Mouse (Mus musculus) C2C12 (cell line): ENCODE measurements around the gene Ttc39d. TPM values are rescaled to one million over a fixed set of nuclear protein-coding genes. Genes with fewer than 3 reads are reported as not detected.

Source experiments
- H3K27me3 ChIP-seq: one replicate; pipeline ENCODE4 v1.6.1; 2011; ENCODE audit not compliant: control insufficient read depth, insufficient read depth, insufficient read length
- H3K36me3 ChIP-seq: one replicate; pipeline ENCODE4 v1.6.1; 2011; ENCODE audit not compliant: control insufficient read depth, insufficient read depth
- H3K4me3 ChIP-seq: one replicate; pipeline ENCODE4 v1.5.1; 2011; ENCODE audit warnings: mild to moderate bottlenecking, control low read depth; ENCODE audit not compliant: poor library complexity, insufficient read depth, severe bottlenecking
- H3K79me2 ChIP-seq: one replicate; pipeline ENCODE4 v1.6.1; 2011; ENCODE audit not compliant: control insufficient read depth, insufficient read depth
- H3K79me3 ChIP-seq: one replicate; pipeline ENCODE4 v1.6.1; 2011; ENCODE audit warnings: low read depth, control low read depth
- H3ac ChIP-seq: one replicate; pipeline ENCODE3; 2011; ENCODE audit warnings: low read depth; ENCODE audit not compliant: control insufficient read depth, insufficient read length
- CEBPB ChIP-seq: IDR thresholded peaks from one replicate; pipeline ENCODE4 v1.6.1; 2011; ENCODE audit warnings: low read depth, mild to moderate bottlenecking, control low read depth, moderate library complexity
- CTCF ChIP-seq: IDR thresholded peaks from one replicate; pipeline ENCODE4 v1.5.1; 2011; ENCODE audit not compliant: control insufficient read depth, insufficient read depth, insufficient read length
- FOSL1 ChIP-seq: IDR thresholded peaks from one replicate; pipeline ENCODE4 v1.8.0; 2011; ENCODE audit warnings: mild to moderate bottlenecking, low read length; ENCODE audit not compliant: poor library complexity, insufficient read depth, severe bottlenecking
- MAX ChIP-seq: IDR thresholded peaks from one replicate; pipeline ENCODE4 v1.6.1; 2011; ENCODE audit warnings: mild to moderate bottlenecking, control low read depth
- MYOD1 ChIP-seq: IDR thresholded peaks from one replicate; pipeline ENCODE4 v1.6.1; 2011; ENCODE audit warnings: low read depth; ENCODE audit not compliant: control insufficient read depth, insufficient read length
- MYOG ChIP-seq: IDR thresholded peaks from one replicate; pipeline ENCODE4 v1.6.1; 2011; ENCODE audit not compliant: control insufficient read depth, insufficient read length; ENCODE audit errors: extremely low read depth
- USF1 ChIP-seq: IDR thresholded peaks from one replicate; pipeline ENCODE4 v1.6.1; 2011; ENCODE audit warnings: low read depth, mild to moderate bottlenecking, control low read depth, moderate library complexity
- polyA plus RNA-seq: library from polyadenylated mRNA; unstranded; fragments of >200 nt; fragmentation: generic; extraction: Trizol; gene quantifications from one replicate; pipeline ENCODE4 v1.2.1, GENCODE M21; 2012; ENCODE audit warnings: missing spikeins

Ttc39d gene
- polyA plus RNA-seq, 1 experiment: 0.01 TPM

DNA sequence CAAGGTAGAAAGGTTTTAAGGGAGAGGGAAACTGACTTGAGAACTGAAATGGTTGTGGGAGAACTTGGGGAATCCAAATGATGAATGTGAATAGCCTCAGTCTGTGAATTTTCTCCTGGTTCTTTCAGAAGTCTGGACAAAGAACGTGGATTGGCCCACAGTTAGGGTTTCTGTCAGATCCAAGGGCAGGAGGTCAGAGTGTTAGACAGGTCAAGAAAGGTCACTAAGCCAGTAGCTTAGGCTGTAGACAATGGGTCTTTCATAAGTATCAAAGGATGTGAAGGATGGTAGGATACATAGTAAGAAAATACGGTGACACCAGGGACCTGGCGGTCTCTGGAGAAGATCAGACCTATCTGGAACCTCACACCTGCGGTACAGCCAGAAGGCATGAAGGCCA lies 39.8 kb upstream of the Ttc39d start:
- no peaks in the 10 kb centered on the region for H3K27me3 ChIP-seq
- H3K79me2 ChIP-seq: no peaks in the 10 kb centered on the region
- H3K4me3 ChIP-seq: no peak overlapping the region
- TF ChIP-seq FOSL1: no peak
- no peak for TF ChIP-seq CEBPB
- no peak for TF ChIP-seq MAX
- no peak for TF ChIP-seq MYOG
- TF ChIP-seq USF1: no peak
- no peak for TF ChIP-seq MYOD1
- no peak for TF ChIP-seq CTCF
- H3ac ChIP-seq: no peak overlapping the region
- H3K36me3 ChIP-seq: no peaks in the 10 kb centered on the region
- no peaks in the 10 kb centered on the region for H3K79me3 ChIP-seq

DNA sequence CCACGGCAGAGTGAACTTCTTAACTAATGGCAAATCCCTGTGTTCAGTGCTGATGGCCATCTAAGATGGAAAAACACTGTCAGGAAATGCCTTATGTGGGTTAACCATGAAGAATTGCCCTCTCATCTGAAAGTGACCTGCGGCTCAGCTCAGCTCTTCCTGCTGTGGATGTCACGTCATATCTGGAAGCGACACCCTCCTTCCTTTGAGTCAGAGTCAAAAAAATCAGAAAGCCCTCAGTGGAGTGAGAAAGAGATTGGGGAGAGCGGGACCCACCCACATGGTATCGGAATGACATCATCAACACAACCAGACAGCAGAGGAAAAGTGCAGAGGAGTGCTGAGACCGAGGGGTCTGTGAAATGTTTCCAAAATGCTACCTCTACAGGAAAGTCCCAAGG lies 39.4 kb upstream of the Ttc39d start:
- no peaks in the 10 kb centered on the region for H3K27me3 ChIP-seq
- no peaks in the 10 kb centered on the region for H3K79me2 ChIP-seq
- no peak overlapping the region for H3K4me3 ChIP-seq
- no peak overlapping the region for H3ac ChIP-seq
- no peaks in the 10 kb centered on the region for H3K36me3 ChIP-seq
- no peaks in the 10 kb centered on the region for H3K79me3 ChIP-seq
- TF ChIP-seq FOSL1 (no peak), CTCF (no peak), CEBPB (no peak), USF1 (no peak), MAX (no peak), MYOG (no peak), MYOD1 (no peak)

DNA sequence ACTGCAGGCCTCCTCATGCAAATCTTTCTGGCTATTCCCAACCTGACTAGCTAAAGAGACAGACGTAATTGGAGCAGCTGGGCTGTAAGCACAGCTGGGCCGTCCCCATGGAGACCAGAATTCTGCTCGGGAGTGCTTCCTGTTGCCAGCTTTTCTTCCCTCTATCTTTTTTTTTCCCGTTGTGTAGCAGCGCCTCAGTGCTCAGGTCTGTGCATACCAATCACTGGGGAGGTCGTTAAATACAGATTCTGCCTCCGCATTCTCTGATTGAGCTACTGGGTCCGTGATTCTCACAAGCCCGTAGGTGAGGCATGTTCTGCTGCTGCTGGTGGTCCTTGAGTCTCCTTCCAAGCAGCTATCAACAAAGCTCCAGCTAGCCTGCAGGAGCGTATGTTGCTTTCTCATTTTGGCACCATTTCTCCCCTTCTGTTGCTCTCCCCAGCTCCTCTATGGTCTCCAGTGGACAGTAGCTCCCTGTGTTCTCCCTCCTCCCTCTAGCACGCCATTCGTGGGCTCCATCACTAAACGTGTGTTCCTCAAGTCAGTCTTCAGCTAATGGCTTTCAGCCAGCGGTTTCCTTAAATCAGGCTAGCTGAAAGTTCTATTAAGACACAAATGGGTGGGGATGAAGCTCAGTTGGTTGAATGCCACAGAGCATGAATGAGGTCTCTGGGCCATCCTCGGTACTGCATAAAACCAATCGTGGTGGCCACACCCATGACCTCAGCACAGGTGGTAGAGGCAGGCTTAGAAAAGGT lies 38.7 kb upstream of the Ttc39d start:
- no peak overlapping the region for H3K4me3 ChIP-seq
- H3K36me3 ChIP-seq: no peaks in the 10 kb centered on the region

DNA sequence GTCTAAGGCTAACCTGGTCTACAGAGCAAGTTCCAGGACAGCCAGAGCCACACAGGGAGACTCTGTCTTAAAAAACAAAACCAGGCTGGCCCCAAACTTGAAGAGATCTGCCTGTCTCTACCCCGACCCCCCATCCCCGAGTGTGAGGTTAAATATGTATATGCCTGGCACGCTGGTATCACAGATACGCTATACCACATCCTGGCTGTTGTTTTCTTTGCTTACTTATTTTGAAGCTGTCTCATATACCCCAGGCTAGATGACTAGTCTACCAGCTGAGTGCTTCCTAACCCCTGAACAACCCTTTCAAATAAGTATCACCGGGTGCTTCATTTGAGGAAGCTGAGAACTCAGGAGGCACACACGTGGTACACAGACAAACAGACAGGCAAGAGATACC lies 37.5 kb upstream of the Ttc39d start:
- H3K36me3 ChIP-seq: no peaks in the 10 kb centered on the region
- H3K27me3 ChIP-seq: no peaks in the 10 kb centered on the region
- no peak for TF ChIP-seq USF1
- no peak for TF ChIP-seq MYOG
- TF ChIP-seq MYOD1: no peak
- TF ChIP-seq CEBPB: no peak
- TF ChIP-seq FOSL1: no peak
- no peak for TF ChIP-seq MAX
- TF ChIP-seq CTCF: no peak
- H3K4me3 ChIP-seq: no peak overlapping the region
- H3ac ChIP-seq: no peak overlapping the region
- no peaks in the 10 kb centered on the region for H3K79me3 ChIP-seq
- no peaks in the 10 kb centered on the region for H3K79me2 ChIP-seq

More for the DNA sequence above, 38.7 kb upstream of the Ttc39d start:
- H3ac ChIP-seq: no peak overlapping the region
- TF ChIP-seq MYOD1 (no peak), FOSL1 (no peak)
- H3K79me3 ChIP-seq: no peaks in the 10 kb centered on the region
- no peaks in the 10 kb centered on the region for H3K27me3 ChIP-seq
- no peaks in the 10 kb centered on the region for H3K79me2 ChIP-seq

DNA sequence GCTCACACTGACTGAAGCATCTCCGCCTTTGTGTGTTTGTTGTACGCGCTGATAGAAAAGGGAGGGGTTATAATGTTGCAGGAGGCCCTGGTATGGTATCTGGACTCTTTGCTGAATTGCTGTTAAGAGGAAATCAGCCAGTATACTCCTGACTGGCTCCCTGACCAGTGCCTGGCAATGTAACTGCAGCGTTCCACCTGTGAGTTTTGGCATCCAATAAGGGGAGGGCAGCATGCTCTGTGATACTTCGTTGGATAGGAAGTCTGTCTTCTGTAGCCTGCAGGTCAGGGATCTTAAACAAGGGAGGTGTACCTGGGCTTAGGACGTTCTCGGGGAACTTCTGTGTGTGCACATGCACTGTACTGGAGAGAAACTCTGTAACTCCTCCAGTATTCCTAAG lies 36.3 kb upstream of the Ttc39d start:
- Histone ChIP-seq H3K4me3 (no peak overlapping the region), H3K27me3 (no peaks in the 10 kb centered on the region), H3K79me3 (no peaks in the 10 kb centered on the region), H3ac (no peak overlapping the region), H3K36me3 (no peaks in the 10 kb centered on the region), H3K79me2 (no peaks in the 10 kb centered on the region)
- TF ChIP-seq MYOG (no peak), MYOD1 (no peak), USF1 (no peak), MAX (no peak), CEBPB (no peak), CTCF (no peak), FOSL1 (no peak)

DNA sequence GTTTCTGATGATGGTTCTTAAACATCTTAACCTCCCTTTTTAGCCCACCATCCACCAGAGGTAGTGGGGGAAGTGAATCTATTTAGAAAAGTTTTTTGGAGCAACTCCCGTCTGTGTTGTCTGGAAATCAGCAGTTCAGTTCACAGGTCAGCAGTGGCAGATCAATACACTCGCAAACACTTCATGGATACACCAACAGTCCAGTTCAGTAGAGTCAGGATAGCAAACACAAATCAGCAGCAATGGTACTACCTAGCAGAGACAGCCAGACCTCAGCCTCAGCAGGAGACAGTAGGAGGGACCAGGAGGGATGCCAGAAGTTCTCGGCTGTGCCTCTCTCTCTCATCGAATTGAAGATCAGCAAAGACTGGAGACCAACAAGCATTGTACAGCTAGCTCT lies 35.3 kb upstream of the Ttc39d start:
- TF ChIP-seq CTCF: no peak
- no peak for TF ChIP-seq MAX
- TF ChIP-seq MYOD1: no peak
- TF ChIP-seq MYOG: no peak
- TF ChIP-seq FOSL1: no peak
- TF ChIP-seq USF1: no peak
- TF ChIP-seq CEBPB: no peak
- Histone ChIP-seq H3K79me3 (no peaks in the 10 kb centered on the region), H3K27me3 (no peaks in the 10 kb centered on the region), H3K4me3 (no peak overlapping the region), H3K79me2 (no peaks in the 10 kb centered on the region), H3ac (no peak overlapping the region), H3K36me3 (no peaks in the 10 kb centered on the region)
